In the genomic region with DNA sequence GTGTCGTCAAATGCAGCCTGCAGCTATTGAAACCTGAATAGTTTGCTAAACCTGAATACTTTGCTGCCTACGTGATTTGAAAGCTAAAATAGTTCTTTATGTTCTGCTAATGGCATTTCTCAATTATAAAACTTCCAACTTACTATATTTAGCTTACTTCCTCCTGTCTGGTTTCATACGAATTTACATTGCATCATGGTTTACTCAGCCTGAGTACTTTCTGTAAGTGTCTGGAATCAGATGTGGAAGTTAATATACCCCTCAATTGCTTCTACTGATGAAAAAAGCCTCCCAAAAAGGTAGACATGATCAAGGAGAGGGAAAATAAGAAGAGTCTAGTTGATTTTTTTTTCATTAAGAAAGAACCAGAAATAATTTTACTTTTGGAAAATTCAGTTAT, we compare ENCODE assay signal across 25 mouse cellular contexts.
"Had no signal": no experiment of that assay in that cellular context is flagged by ENCODE, and none has a peak within 500 bp of the region (broad histone marks: within the 10 kb centered on the region; RNA-seq: fewer than 3 reads in every experiment).

No protein-coding gene starts in this region.

- H3K4me1 ChIP-seq: heart, embryonic 10.5 days; heart, embryonic 12.5 days; hindbrain, embryonic 10.5 days; hindbrain, embryonic 12.5 days; intestine, embryonic 15.5 days; limb, embryonic 13.5 days; limb, embryonic 15.5 days; liver, embryonic 12.5 days had no signal

- H3K36me3 ChIP-seq: hindbrain, embryonic 10.5 days; hindbrain, embryonic 12.5 days; intestine, embryonic 15.5 days; limb, embryonic 13.5 days; limb, embryonic 15.5 days; liver, embryonic 12.5 days had no signal

- H3K4me3 ChIP-seq: heart, embryonic 10.5 days; heart, embryonic 12.5 days; hindbrain, embryonic 10.5 days; hindbrain, embryonic 12.5 days; intestine, embryonic 15.5 days; layer of hippocampus, adult 2 months; limb, embryonic 13.5 days; limb, embryonic 15.5 days; liver, embryonic 12.5 days had no signal

- H3K4me2 ChIP-seq: heart, embryonic 12.5 days; hindbrain, embryonic 12.5 days; hindbrain, embryonic 14.5 days; intestine, embryonic 15.5 days; limb, embryonic 13.5 days; limb, embryonic 15.5 days; liver, embryonic 12.5 days had no signal

- H3K9me3 ChIP-seq: heart, embryonic 10.5 days; heart, embryonic 12.5 days; hindbrain, embryonic 10.5 days; hindbrain, embryonic 12.5 days; intestine, embryonic 15.5 days; limb, embryonic 13.5 days; limb, embryonic 15.5 days; liver, embryonic 12.5 days had no signal

- ATAC-seq: hindbrain, embryonic 16.5 days; inflammation-experienced regulatory T-cells, adult 6 months; intestine, embryonic 15.5 days; intestine, postnatal 0 days; liver, embryonic 12.5 days had no signal

- H3K9ac ChIP-seq: heart, embryonic 12.5 days; hindbrain, embryonic 12.5 days; hindbrain, embryonic 14.5 days; intestine, embryonic 15.5 days; limb, embryonic 13.5 days; limb, embryonic 15.5 days; liver, embryonic 12.5 days had no signal

- DNase-seq: gastrocnemius, postnatal 14 days; gastrocnemius, postnatal 36 days; heart, adult 18-20 months; heart, postnatal 10 days; heart, postnatal 4 days; kidney, adult 18-20 months; kidney, adult 8-10 months; kidney, postnatal 10 days; kidney, postnatal 25 days; kidney, postnatal 4 days; layer of hippocampus, postnatal 36 days; left cerebral cortex, postnatal 4 days had no signal

- H3K27me3 ChIP-seq: heart, embryonic 12.5 days; hindbrain, embryonic 12.5 days; intestine, embryonic 15.5 days; limb, embryonic 13.5 days; limb, embryonic 15.5 days; liver, embryonic 12.5 days had no signal

- H3K27ac ChIP-seq: heart, embryonic 10.5 days; hindbrain, embryonic 10.5 days; hindbrain, embryonic 12.5 days; hindbrain, embryonic 14.5 days; intestine, embryonic 15.5 days; layer of hippocampus, adult 2 months; limb, embryonic 13.5 days; limb, embryonic 15.5 days; liver, embryonic 12.5 days had no signal
